Mouse (Mus musculus): ENCODE measurements around the gene Olig1. TPM values are rescaled to one million over a fixed set of nuclear protein-coding genes. Genes with fewer than 3 reads are reported as not detected.

The Olig1 gene
- polyA plus RNA-seq, 1 experiment from 2014 or later, result 0.28 TPM

GRCm38 (mm10) chr16:91300641-91301441 is 31.3 kb downstream of the Olig1 start:
- H3K4me3 ChIP-seq (ENCODE audit: low read depth, low read length), result no peak overlapping the region
- TF ChIP-seq CTCF (IDR thresholded peaks at IDR 0.05; ENCODE audit: low read depth) (no peak), EP300 (IDR thresholded peaks at IDR 0.05; ENCODE audit: low read depth) (no peak)
- peaks cover 21% of the 10 kb centered on the region; the same call in 1 of the 2 replicates for H3K27me3 ChIP-seq (ENCODE audit: insufficient read depth, low read length)
- no peak for DNase-seq
- H3K9ac ChIP-seq (replicated peaks), result no peak overlapping the region
- H3K9me3 ChIP-seq (ENCODE audit: low read length), result no peaks in the 10 kb centered on the region
- 47% methylated on average over 16 of the region's 16 CpGs for WGBS (ENCODE audit: insufficient replicate concordance)
- ATAC-seq, result no peak
- H3K27ac ChIP-seq (ENCODE audit: low read depth), result no peak overlapping the region
- H3K4me1 ChIP-seq (ENCODE audit: insufficient read depth), result no peaks in the 10 kb centered on the region
- H3K4me2 ChIP-seq (ENCODE audit: low read depth, low read length), result no peak overlapping the region
- no peaks in the 10 kb centered on the region for H3K36me3 ChIP-seq (replicated peaks; ENCODE audit: insufficient read depth, low read length)

- 59% methylated on average over 18 of the region's 18 CpGs for whole genome bisulfite sequencing (ENCODE audit: insufficient replicate concordance)
- no peak overlapping the region for H3K9ac ChIP-seq (replicated peaks)
- no peak overlapping the region for H3K4me2 ChIP-seq (ENCODE audit: low read depth, low read length)
- H3K27ac ChIP-seq (ENCODE audit: low read depth), result no peak overlapping the region
- H3K4me1 ChIP-seq (ENCODE audit: insufficient read depth), result no peaks in the 10 kb centered on the region
- H3K27me3 ChIP-seq (ENCODE audit: insufficient read depth, low read length), result peaks cover 21% of the 10 kb centered on the region; the same call in 1 of the 2 replicates
- DNase-seq, result no peak
- H3K4me3 ChIP-seq (ENCODE audit: low read depth, low read length), result no peak overlapping the region
- no peaks in the 10 kb centered on the region for H3K36me3 ChIP-seq (replicated peaks; ENCODE audit: insufficient read depth, low read length)
- TF ChIP-seq CTCF (IDR thresholded peaks at IDR 0.05; ENCODE audit: low read depth), result no peak
- no peak for TF ChIP-seq EP300 (IDR thresholded peaks at IDR 0.05; ENCODE audit: low read depth)
- no peaks in the 10 kb centered on the region for H3K9me3 ChIP-seq (ENCODE audit: low read length)
- ATAC-seq, result no peak
Measured at GRCm38 (mm10) chr16:91301454-91301853, 31.9 kb downstream of the Olig1 start.

DNA sequence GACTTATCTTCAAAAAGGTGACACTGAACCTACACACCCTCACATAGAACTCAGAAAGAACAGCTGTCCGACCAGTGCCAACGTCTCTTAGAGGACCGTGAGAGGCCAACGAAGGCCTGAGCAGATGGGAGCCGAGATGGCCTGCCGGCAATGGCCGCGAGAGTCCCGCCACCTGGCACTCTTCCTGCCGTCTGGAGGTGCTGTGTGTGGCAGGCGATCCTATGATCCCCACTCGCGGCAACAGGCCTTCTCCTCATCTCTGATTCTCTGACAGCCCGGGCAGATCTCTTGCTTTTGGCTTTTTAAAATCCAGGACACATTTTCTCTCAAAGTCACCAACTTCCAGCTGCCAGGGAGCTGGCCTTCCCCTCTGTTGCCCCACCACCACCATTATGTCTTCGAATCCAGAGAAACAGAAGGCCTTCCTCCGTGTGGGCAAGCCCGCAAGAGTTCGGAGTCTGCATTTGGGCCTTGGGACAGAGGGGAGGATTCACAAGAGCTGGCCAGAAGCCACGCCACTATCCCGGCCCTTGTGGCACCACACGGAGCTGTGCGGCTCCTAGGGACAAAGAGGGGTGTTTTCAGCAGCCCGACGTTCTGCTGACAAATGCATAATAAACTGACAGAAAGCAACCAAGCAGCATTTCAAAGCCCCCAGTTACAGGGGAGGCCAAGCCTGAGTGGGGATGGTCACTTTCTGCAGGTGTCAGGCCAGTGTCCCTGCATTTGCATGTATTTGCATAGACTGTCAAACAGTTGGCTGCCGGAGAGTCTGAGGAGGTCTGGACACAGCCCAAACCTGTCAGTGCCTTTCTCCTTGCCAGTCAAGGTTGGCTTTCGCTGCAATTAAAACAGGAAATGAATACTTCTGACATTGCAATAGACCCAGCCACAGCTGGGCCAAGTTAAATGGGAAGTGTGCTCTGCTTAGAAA is 34.5 kb downstream of the Olig1 start:
- no peak for ATAC-seq
- 45% methylated on average over 26 of the region's 26 CpGs for WGBS (ENCODE audit: insufficient replicate concordance)
- H3K4me1 ChIP-seq (ENCODE audit: insufficient read depth), result no peaks in the 10 kb centered on the region
- H3K27me3 ChIP-seq (ENCODE audit: insufficient read depth, low read length), result peaks cover 24% of the 10 kb centered on the region; the same call in 1 of the 2 replicates
- no peak overlapping the region for H3K27ac ChIP-seq (ENCODE audit: low read depth)
- no peaks in the 10 kb centered on the region for H3K36me3 ChIP-seq (replicated peaks; ENCODE audit: insufficient read depth, low read length)
- H3K4me3 ChIP-seq (ENCODE audit: low read depth, low read length), result no peak overlapping the region
- no peak for DNase-seq
- no peaks in the 10 kb centered on the region for H3K9me3 ChIP-seq (ENCODE audit: low read length)
- H3K4me2 ChIP-seq (ENCODE audit: low read depth, low read length), result no peak overlapping the region
- no peak overlapping the region for H3K9ac ChIP-seq (replicated peaks)
- TF ChIP-seq EP300 (IDR thresholded peaks at IDR 0.05; ENCODE audit: low read depth) (no peak), CTCF (IDR thresholded peaks at IDR 0.05; ENCODE audit: low read depth) (no peak)

DNA sequence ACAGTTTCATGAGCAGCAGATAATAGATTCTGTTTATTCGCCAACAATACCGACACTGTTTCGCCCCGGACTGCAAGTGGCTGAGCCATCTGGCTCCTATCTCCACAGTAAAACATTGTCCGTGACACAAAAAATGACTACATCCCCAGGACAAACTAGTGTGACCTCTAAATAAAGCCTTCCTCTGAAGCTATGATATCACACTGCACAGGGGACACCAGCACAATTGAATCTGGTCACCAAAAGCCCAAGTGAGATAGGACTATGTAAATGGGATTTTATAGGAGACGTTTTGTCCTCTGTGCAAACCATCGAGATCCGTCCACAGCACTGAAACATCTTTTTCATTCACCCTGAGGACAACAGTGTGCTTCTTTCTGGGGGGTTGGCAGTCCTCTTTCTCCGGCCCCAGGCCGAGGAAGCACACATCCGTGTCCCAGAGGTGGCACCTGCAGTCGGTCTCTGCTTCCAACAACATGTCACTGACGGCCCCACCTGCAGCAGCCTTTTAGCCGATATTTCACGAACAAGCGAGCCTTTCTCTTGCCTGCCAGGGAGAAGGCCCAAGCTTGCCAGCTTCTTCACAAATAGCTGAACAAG is 36.0 kb downstream of the Olig1 start:
- Histone ChIP-seq H3K36me3 (replicated peaks; ENCODE audit: insufficient read depth, low read length) (no peaks in the 10 kb centered on the region), H3K9me3 (ENCODE audit: low read length) (no peaks in the 10 kb centered on the region), H3K4me2 (ENCODE audit: low read depth, low read length) (no peak overlapping the region), H3K4me3 (ENCODE audit: low read depth, low read length) (no peak overlapping the region), H3K27me3 (ENCODE audit: insufficient read depth, low read length) (peaks cover 26% of the 10 kb centered on the region; the same call in 1 of the 2 replicates), H3K27ac (ENCODE audit: low read depth) (no peak overlapping the region), H3K4me1 (ENCODE audit: insufficient read depth) (no peaks in the 10 kb centered on the region), H3K9ac (replicated peaks) (no peak overlapping the region)
- 73% methylated on average over 16 of the region's 16 CpGs for WGBS (ENCODE audit: insufficient replicate concordance)
- ATAC-seq (no peak), DNase-seq (no peak)
- TF ChIP-seq CTCF (IDR thresholded peaks at IDR 0.05; ENCODE audit: low read depth), result no peak
- no peak for TF ChIP-seq EP300 (IDR thresholded peaks at IDR 0.05; ENCODE audit: low read depth)

GRCm38 (mm10) chr16:91309872-91310271 is 40.3 kb downstream of the Olig1 start:
- no peaks in the 10 kb centered on the region for H3K9me3 ChIP-seq (ENCODE audit: low read length)
- H3K27me3 ChIP-seq (ENCODE audit: insufficient read depth, low read length), result peaks cover 29% of the 10 kb centered on the region
- H3K4me3 ChIP-seq (ENCODE audit: low read depth, low read length), result no peak overlapping the region
- no peak for TF ChIP-seq EP300 (IDR thresholded peaks at IDR 0.05; ENCODE audit: low read depth)
- no peak for TF ChIP-seq CTCF (IDR thresholded peaks at IDR 0.05; ENCODE audit: low read depth)
- no peak overlapping the region for H3K4me2 ChIP-seq (ENCODE audit: low read depth, low read length)
- H3K36me3 ChIP-seq (replicated peaks; ENCODE audit: insufficient read depth, low read length), result no peaks in the 10 kb centered on the region
- ATAC-seq (no peak), DNase-seq (no peak)
- H3K4me1 ChIP-seq (ENCODE audit: insufficient read depth), result no peaks in the 10 kb centered on the region
- 89% methylated on average over 3 of the region's 3 CpGs for WGBS (ENCODE audit: insufficient replicate concordance)
- H3K9ac ChIP-seq (replicated peaks), result no peak overlapping the region
- H3K27ac ChIP-seq (ENCODE audit: low read depth), result no peak overlapping the region

GRCm38 (mm10) chr16:91312921-91313320 is 43.3 kb downstream of the Olig1 start:
- Histone ChIP-seq H3K4me2 (ENCODE audit: low read depth, low read length) (no peak overlapping the region), H3K9me3 (ENCODE audit: low read length) (no peaks in the 10 kb centered on the region), H3K27me3 (ENCODE audit: insufficient read depth, low read length) (peaks cover 27% of the 10 kb centered on the region), H3K4me3 (ENCODE audit: low read depth, low read length) (no peak overlapping the region), H3K36me3 (replicated peaks; ENCODE audit: insufficient read depth, low read length) (no peaks in the 10 kb centered on the region), H3K9ac (replicated peaks) (no peak overlapping the region), H3K27ac (ENCODE audit: low read depth) (no peak overlapping the region), H3K4me1 (ENCODE audit: insufficient read depth) (no peaks in the 10 kb centered on the region)
- WGBS (ENCODE audit: insufficient replicate concordance), result 66% methylated on average over 7 of the region's 7 CpGs
- TF ChIP-seq CTCF (IDR thresholded peaks at IDR 0.05; ENCODE audit: low read depth) (no peak), EP300 (IDR thresholded peaks at IDR 0.05; ENCODE audit: low read depth) (no peak)
- no peak for DNase-seq
- no peak for ATAC-seq

Measured in liver, postnatal 0 days (tissue).